Mouse (Mus musculus) embryonic fibroblast, embryonic 13.5 days (primary cell): ENCODE results near the gene Thegl.

Experiments
- CTCF ChIP-seq: IDR thresholded peaks from 2 replicates; pipeline ENCODE4 v1.5.1; 2011; ENCODE audit warnings: mild to moderate bottlenecking, control low read depth, low read length, moderate library complexity, borderline replicate concordance; ENCODE audit not compliant: insufficient read depth
- POLR2A ChIP-seq: IDR thresholded peaks from 2 replicates; pipeline ENCODE4 v1.6.1; 2011; ENCODE audit warnings: low read depth, mild to moderate bottlenecking, control low read depth, low read length, moderate library complexity

- no peak for TF ChIP-seq CTCF
- TF ChIP-seq POLR2A, result no peak
Measured at GRCm38 (mm10) chr5:77015544-77016482, at the start of gene Thegl.
